Mouse (Mus musculus): Measurements from ENCODE around the gene Gm9918. TPM values are rescaled to one million over a fixed set of nuclear protein-coding genes. Genes with fewer than 3 reads are reported as not detected.
"Not testable (repeated sequence)": the region's sequence is repeated elsewhere in the genome, so short reads cannot be mapped to it uniquely, and the experiment has no call there.

Gene Gm9918
- not detected in 2 replicates for polyA plus RNA-seq (2015; fragmentation: Nextera tagmentation; extraction: Ambion mirVana)

DNA sequence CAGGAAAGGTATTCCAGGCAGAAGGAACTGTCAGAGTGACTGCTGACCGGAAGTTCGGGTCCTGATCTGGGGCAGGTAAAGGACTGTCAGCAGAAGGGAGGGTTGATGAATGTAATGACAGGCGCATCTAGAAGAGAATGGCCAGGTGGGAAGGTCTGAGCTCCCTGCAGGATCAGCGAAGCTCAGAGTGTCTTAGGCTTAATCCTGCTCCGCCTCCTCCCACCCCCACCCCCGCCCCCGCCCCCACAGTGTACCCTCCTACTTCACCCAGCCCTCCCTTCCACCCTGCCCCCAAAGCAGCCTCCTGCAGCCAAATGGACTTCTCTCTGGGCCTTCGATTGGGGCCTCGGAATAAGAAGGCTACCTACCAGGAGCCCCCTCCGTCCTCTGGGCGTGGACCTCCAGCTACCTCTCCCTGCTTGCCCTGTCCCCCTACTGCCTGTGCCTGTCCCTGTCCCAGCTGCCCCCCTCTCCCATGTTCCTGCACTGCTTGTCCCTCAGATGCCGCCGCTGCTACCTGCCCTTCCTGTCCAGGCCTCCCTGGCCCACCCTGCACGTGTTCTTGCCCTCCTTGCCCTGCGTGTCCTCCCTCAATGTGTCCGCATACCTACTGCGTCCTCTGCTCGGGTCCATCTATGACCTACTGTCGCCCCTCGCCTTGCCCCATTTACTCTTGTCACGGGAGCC is at the start of gene Gm9918:
TSS of gene Gm9918 (plus strand) at position 290 of the 687 bp plus-strand sequence.
- Histone ChIP-seq H3K36me3 (no peaks in the 10 kb centered on the region), H3K27ac (no peak within 1 kb of the TSS), H3K4me2 (peak within 1 kb of the TSS; percentile 21), H3K4me1 (replicated peaks) (no peaks in the 10 kb centered on the region), H3K4me3 (replicated peaks) (no peak within 1 kb of the TSS), H3K27me3 (peaks cover 37% of the 10 kb centered on the region), H3K9me3 (replicated peaks) (no peaks in the 10 kb centered on the region), H3K9ac (no peak within 1 kb of the TSS)
- 0 out of 2 replicates have a peak, but pooled peaks have one; percentile 23 for ATAC-seq (ENCODE audit: low read depth)
- DNase-seq = no peak
- 30% methylated on average over 21 of the region's 21 CpGs for WGBS (ENCODE audit: insufficient replicate concordance)

GRCm38 (mm10) chr15:102222386-102222785 is 48.0 kb upstream of the Gm9918 start:
- Histone ChIP-seq H3K9me3 (replicated peaks) (no peaks in the 10 kb centered on the region), H3K9ac (no peak overlapping the region), H3K4me3 (replicated peaks) (no peak overlapping the region), H3K4me1 (replicated peaks) (peaks cover 30% of the 10 kb centered on the region), H3K27ac (no peak overlapping the region), H3K27me3 (peaks cover 26% of the 10 kb centered on the region), H3K36me3 (no peaks in the 10 kb centered on the region), H3K4me2 (no peak overlapping the region)
- DNase-seq (no peak), ATAC-seq (ENCODE audit: low read depth) (no peak)
- 56% methylated on average over 10 of the region's 10 CpGs for WGBS (ENCODE audit: insufficient replicate concordance)

DNA sequence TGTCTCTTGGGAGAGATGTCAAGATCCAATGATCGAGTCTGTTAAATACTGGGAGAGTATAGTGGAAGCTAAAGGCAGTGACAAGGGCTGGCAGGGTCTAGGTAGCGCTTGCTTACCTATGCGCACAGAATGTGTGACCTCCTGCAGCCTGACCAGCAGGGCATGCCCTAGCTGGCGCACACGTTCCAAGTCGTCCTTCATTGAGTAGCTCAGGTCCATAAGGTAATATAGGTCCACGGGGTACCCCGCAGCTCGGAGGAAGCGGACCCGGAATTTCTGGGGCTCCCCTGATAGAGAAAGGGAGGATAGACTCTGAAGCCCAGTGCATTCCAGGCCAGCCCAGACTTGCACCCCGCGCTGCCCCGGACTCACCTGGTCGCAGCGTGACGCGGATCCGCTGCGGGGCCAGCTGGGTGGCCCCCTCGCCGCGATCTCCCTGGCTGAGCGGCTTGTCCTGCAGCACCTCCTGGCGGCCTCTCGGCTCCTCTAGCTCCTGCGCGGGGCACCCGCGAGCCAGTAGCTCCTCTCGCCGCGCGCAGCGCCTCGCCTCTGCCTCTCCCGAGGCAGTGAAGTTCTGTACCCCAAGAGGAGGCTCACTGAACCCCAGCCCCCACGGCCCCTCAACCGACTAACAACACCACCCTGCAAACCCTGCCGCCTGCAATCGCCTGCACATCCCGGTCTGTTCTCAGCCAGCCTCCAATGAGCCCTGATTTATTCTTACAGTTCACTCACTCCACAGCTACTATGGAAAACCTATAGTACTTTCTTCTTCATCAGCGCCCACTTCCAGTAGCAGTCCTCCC is 46.0 kb upstream of the Gm9918 start:
- peak; percentile 67 for DNase-seq
- H3K36me3 ChIP-seq = no peaks in the 10 kb centered on the region
- H3K9ac ChIP-seq = peak overlapping the region; percentile 59
- H3K4me3 ChIP-seq (replicated peaks) = peak overlapping the region; percentile 52
- H3K4me1 ChIP-seq (replicated peaks) = peaks cover 34% of the 10 kb centered on the region
- H3K9me3 ChIP-seq (replicated peaks) = no peaks in the 10 kb centered on the region
- 6% methylated on average over 41 of the region's 43 CpGs for WGBS (ENCODE audit: insufficient replicate concordance)
- H3K4me2 ChIP-seq = peak overlapping the region; percentile 85
- H3K27ac ChIP-seq = peak overlapping the region; percentile 30
- peak; percentile 73 for ATAC-seq (ENCODE audit: low read depth)
- H3K27me3 ChIP-seq = peaks cover 26% of the 10 kb centered on the region

DNA sequence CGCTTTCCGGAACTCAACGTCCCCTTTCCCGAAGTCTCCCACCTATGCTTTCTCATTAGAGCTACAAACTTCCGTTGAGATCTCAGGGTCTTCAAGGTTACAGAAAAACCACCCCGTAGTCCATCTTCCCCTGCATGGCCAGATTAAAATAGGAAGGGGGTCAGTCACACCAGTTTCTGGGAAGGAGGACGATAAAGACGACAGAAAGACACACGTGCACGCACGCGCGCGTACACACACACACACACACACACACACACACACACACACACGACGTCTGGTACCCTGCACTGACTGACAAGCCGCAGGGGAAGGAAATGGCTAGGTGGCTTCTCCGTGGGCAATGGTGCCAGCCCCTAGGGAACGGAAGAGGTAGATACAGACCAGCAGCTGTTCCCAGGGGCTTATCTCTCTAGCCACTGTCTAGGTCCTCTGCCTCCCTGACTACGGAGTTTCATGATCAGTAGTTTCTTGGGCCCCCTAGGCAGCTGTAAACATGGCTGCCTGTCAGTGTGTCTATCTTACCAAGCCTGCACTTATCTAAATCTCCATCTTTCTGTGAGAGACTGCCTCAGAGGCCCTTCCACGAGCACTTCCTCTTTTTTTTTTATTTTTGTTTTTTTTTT is 45.3 kb upstream of the Gm9918 start:
- Histone ChIP-seq H3K9me3 (replicated peaks) (no peaks in the 10 kb centered on the region), H3K36me3 (no peaks in the 10 kb centered on the region), H3K4me2 (peak overlapping the region; percentile 85), H3K4me3 (replicated peaks) (peak overlapping the region; percentile 52), H3K27me3 (peaks cover 26% of the 10 kb centered on the region), H3K4me1 (replicated peaks) (peaks cover 34% of the 10 kb centered on the region), H3K27ac (peak overlapping the region; percentile 30), H3K9ac (peak overlapping the region; percentile 59)
- peak; percentile 91 for ATAC-seq (ENCODE audit: low read depth)
- DNase-seq = peak; percentile 57
- WGBS (ENCODE audit: insufficient replicate concordance) = 2% methylated on average over 21 of the region's 21 CpGs

DNA sequence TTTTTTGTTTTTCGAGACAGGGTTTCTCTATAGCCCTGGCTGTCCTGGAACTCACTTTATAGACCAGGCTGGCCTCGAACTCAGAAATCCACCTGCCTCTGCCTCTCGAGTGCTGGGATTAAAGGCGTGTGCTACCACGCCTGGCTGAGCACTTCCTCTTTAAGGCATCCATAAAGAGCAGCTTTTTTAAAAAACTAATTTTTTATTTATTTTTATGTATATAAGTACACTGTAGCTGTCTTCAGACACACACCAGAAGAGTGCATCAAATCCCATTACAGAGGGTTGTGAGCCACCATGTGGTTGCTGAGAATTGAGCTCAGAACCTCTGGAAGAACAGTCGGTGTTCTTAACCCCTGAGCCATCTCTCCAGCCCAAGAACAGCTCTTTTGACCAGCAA is 44.7 kb upstream of the Gm9918 start:
- H3K9me3 ChIP-seq (replicated peaks); H3K27ac ChIP-seq; H3K9ac ChIP-seq; ATAC-seq (ENCODE audit: low read depth); DNase-seq; H3K36me3 ChIP-seq: not testable (repeated sequence)
- H3K4me2 ChIP-seq = peak overlapping the region; percentile 85; the same call in 1 of the 2 replicates
- peaks cover 37% of the 10 kb centered on the region for H3K4me1 ChIP-seq (replicated peaks)
- peaks cover 26% of the 10 kb centered on the region for H3K27me3 ChIP-seq
- H3K4me3 ChIP-seq (replicated peaks) = peak overlapping the region; percentile 52; the same call in 1 of the 2 replicates
- 32% methylated on average over 6 of the region's 6 CpGs for WGBS (ENCODE audit: insufficient replicate concordance)

GRCm38 (mm10) chr15:102230408-102231321 is 39.7 kb upstream of the Gm9918 start:
- H3K27me3 ChIP-seq = no peaks in the 10 kb centered on the region
- ATAC-seq (ENCODE audit: low read depth) (no peak), DNase-seq (no peak)
- peak overlapping the region; percentile 47; the same call in 1 of the 2 replicates for H3K27ac ChIP-seq
- H3K4me1 ChIP-seq (replicated peaks) = peaks cover 68% of the 10 kb centered on the region
- peak overlapping the region; percentile 58; the same call in 1 of the 2 replicates for H3K9ac ChIP-seq
- peak overlapping the region; percentile 66 for H3K4me2 ChIP-seq
- H3K36me3 ChIP-seq = no peaks in the 10 kb centered on the region
- H3K9me3 ChIP-seq (replicated peaks) = no peaks in the 10 kb centered on the region
- WGBS (ENCODE audit: insufficient replicate concordance) = 65% methylated on average over 17 of the region's 17 CpGs
- peak overlapping the region; percentile 49 for H3K4me3 ChIP-seq (replicated peaks)

- H3K27ac ChIP-seq = peak within 1 kb of the TSS; percentile 47
- no peaks in the 10 kb centered on the region for H3K36me3 ChIP-seq
- H3K9ac ChIP-seq = peak within 1 kb of the TSS; percentile 58
- ATAC-seq (ENCODE audit: low read depth) (peak; percentile 97), DNase-seq (peak; percentile 67)
- 4% methylated on average over 6 of the region's 6 CpGs for WGBS (ENCODE audit: insufficient replicate concordance)
- peaks cover 68% of the 10 kb centered on the region for H3K4me1 ChIP-seq (replicated peaks)
- H3K9me3 ChIP-seq (replicated peaks) = no peaks in the 10 kb centered on the region
- peak within 1 kb of the TSS; percentile 49 for H3K4me3 ChIP-seq (replicated peaks)
- H3K4me2 ChIP-seq = peak within 1 kb of the TSS; percentile 66
- no peaks in the 10 kb centered on the region for H3K27me3 ChIP-seq
These were observed 38.6 kb upstream of the Gm9918 start, which contains the start of gene Itgb7 for GRCm38 (mm10) chr15:102231748-102232147. Gene Itgb7, minus strand, starts transcription at chr15:102231944.

DNA sequence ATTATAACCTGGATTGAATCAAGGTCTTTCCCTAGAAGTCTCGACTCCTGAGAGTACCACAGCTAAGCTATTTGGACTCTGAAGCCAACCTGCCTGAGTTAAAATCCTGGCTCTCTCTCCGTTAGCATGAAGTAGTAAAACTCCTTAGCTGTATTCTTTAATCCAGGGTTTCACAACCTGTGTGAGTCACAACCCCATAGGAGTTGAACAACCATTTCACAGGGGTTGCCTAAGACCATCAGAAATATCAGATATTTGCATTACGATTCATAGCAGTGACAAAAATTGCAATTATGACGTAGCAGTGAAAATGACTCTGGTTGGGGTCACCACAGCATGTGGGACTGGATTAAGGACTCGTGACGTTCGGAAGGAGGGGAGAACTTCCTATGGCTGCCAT is 37.6 kb upstream of the Gm9918 start:
- Histone ChIP-seq H3K36me3 (no peaks in the 10 kb centered on the region), H3K27ac (no peak overlapping the region), H3K4me3 (replicated peaks) (no peak overlapping the region), H3K4me2 (no peak overlapping the region), H3K27me3 (no peaks in the 10 kb centered on the region), H3K9me3 (replicated peaks) (no peaks in the 10 kb centered on the region), H3K9ac (no peak overlapping the region), H3K4me1 (replicated peaks) (peaks cover 58% of the 10 kb centered on the region)
- DNase-seq (no peak), ATAC-seq (ENCODE audit: low read depth) (no peak)
- 78% methylated on average over 7 of the region's 7 CpGs for WGBS (ENCODE audit: insufficient replicate concordance)

DNA sequence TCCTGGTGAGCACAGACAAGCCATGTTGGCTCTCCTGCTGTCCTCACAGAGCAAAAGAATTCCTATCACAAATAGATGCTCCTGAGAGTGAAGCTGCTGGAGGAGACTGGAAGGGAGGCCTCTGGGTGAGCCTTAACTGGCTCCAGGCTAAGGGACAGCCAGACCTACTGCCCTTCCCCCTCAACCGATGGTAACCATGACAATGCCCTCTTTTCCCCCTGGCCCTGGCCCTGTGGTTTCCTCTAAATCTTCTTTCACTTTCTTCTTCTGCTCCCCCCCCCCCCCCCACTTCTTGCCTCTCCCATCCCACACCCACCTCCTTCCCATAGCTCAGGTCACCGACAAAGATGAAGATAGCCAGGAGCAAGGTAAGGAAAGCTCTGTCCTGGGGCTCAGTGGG is 36.5 kb upstream of the Gm9918 start:
- DNase-seq (no peak), ATAC-seq (ENCODE audit: low read depth) (no peak)
- Histone ChIP-seq H3K4me1 (replicated peaks) (peaks cover 58% of the 10 kb centered on the region), H3K27ac (peak overlapping the region; percentile 19; the same call in 1 of the 2 replicates), H3K4me2 (peak overlapping the region; percentile 21; the same call in 1 of the 2 replicates), H3K9ac (no peak overlapping the region), H3K4me3 (replicated peaks) (no peak overlapping the region), H3K9me3 (replicated peaks) (no peaks in the 10 kb centered on the region), H3K36me3 (no peaks in the 10 kb centered on the region), H3K27me3 (no peaks in the 10 kb centered on the region)
- WGBS (ENCODE audit: insufficient replicate concordance) = 10% methylated on average over 2 of the region's 2 CpGs

- 30% methylated on average over 21 of the region's 21 CpGs for WGBS (ENCODE audit: insufficient replicate concordance)
- Histone ChIP-seq H3K27ac (no peak overlapping the region), H3K4me2 (peak overlapping the region; percentile 48), H3K9me3 (replicated peaks) (no peaks in the 10 kb centered on the region), H3K36me3 (no peaks in the 10 kb centered on the region), H3K4me3 (replicated peaks) (peak overlapping the region; percentile 23), H3K4me1 (replicated peaks) (peaks cover 55% of the 10 kb centered on the region), H3K27me3 (peaks cover 8% of the 10 kb centered on the region; the same call in 1 of the 2 replicates), H3K9ac (0 out of 2 replicates have a peak overlapping the region, but pooled peaks have one; percentile 33)
- ATAC-seq (ENCODE audit: low read depth) (peak; percentile 6; the same call in 1 of the 2 replicates), DNase-seq (no peak)
These were observed 34.9 kb upstream of the Gm9918 start for GRCm38 (mm10) chr15:102235371-102236027.

All from liver, embryonic 13.5 days (tissue).